Comparison of ENCODE assay signal across 20 mouse cellular contexts in the genomic region with DNA sequence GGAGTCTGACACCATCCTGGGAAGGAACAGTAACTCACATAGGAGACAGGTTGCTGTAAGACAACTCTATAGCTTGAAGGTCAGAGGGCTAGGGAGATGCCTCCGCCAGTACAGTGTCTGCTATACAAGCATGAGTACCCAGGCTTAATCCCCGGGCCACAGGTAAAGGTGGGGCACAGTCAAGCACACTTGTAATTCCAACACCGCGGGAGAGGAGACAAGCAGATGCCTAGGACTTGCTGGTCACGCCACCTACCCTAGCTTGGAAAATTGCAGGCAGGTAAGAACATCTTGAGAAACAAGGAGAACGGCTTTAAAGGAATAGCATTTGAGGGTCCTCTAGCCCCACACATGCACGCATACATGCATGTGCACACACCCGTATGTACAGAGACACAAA.
"Had no signal": no experiment of that assay in that cellular context is flagged by ENCODE, and none has a peak within 500 bp of the region (broad histone marks: within the 10 kb centered on the region; RNA-seq: fewer than 3 reads in every experiment).

No protein-coding gene starts in this region.

- DNase-seq: gastrocnemius, adult 2 months; gastrocnemius, postnatal 10 days; gastrocnemius, postnatal 25 days; heart, adult 18-20 months; heart, postnatal 10 days; heart, postnatal 4 days; kidney, adult 18-20 months; kidney, adult 8-10 months; kidney, postnatal 10 days; kidney, postnatal 25 days; kidney, postnatal 4 days had no signal

- H3K4me3 ChIP-seq: gastrocnemius, adult 2 months; heart, embryonic 10.5 days; heart, embryonic 12.5 days; hindbrain, embryonic 10.5 days; hindbrain, embryonic 12.5 days; intestine, embryonic 15.5 days; layer of hippocampus, adult 2 months; left cerebral cortex, adult 2 months; limb, embryonic 10.5 days; limb, embryonic 12.5 days had no signal
